ENCODE assay signal across 8 mouse cellular contexts in genomic region chr4:40269430-40270032, GRCm38 (mm10). TPM values are rescaled to one million over a fixed set of nuclear protein-coding genes. Genes with fewer than 3 reads are reported as not detected.
DNase-seq lines count a peak whose midpoint lies in the region; ATAC-seq and TF ChIP-seq lines count a peak whose summit lies in the region.

Gene Smim27 (plus strand): TSS chr4:40269579.
Gene Topors (minus strand): TSS chr4:40269850.

- H3K9ac ChIP-seq in hindbrain, embryonic 13.5 days, result peak within 1 kb of the TSS; percentile 89

- DNase-seq in Patski (ENCODE audit: low read depth, low spot score), result peak; percentile 69
- peak; percentile 92 to 93 for DNase-seq in cerebellum, postnatal 14 days
- DNase-seq in frontal cortex, postnatal 14 days (ENCODE audit: low spot score in 2 of 2), result peak; percentile 92
- DNase-seq in layer of hippocampus, postnatal 25 days (ENCODE audit: extremely low spot score in 1 of 2, low spot score in 1 of 2), result peak; percentile 83 to 93
- DNase-seq in lung, postnatal 25 days (ENCODE audit: low spot score), result peak; percentile 97
- peak; percentile 95 for DNase-seq in retina, embryonic 14.5 days (ENCODE audit: low spot score)
- DNase-seq in thymus, postnatal 4 days, result peak; percentile 92

- in situ Hi-C loops in Patski (cut with MboI; ENCODE audit: low pct_unique_long_range_greater_than_20kb), result no loop called here

- H3K4me3 ChIP-seq in hindbrain, embryonic 13.5 days, result peak within 1 kb of the TSS; percentile 76

- no peak for TF ChIP-seq CTCF in Patski (IDR thresholded peaks at IDR 0.05)

- peaks cover 13% of the 10 kb centered on the region for H3K36me3 ChIP-seq in hindbrain, embryonic 13.5 days

- H3K4me1 ChIP-seq in hindbrain, embryonic 13.5 days (replicated peaks), result peaks cover 36% of the 10 kb centered on the region

- peak within 1 kb of the TSS; percentile 97 for H3K27ac ChIP-seq in hindbrain, embryonic 13.5 days

- CTCF ChIA-PET in Patski (lab: Charles Lee), result no interaction called here

- POLR2A ChIA-PET in Patski (lab: Charles Lee), result interaction anchor here (0.8 to 1.8 kb wide), 3 partner anchors 9 to 126 kb away, joined by 4 to 5 read pairs (median 4); partner anchors contain the start of genes Aco1 and Ddx58

- ATAC-seq in Patski, result peak; percentile 84
- peak; percentile 94 for ATAC-seq in hindbrain, embryonic 13.5 days (ENCODE audit: low FRiP score)

- under 1% methylated on average over 38 of the region's 38 CpGs for WGBS in hindbrain, embryonic 13.5 days

- peak within 1 kb of the TSS; percentile 88 for H3K4me2 ChIP-seq in hindbrain, embryonic 13.5 days

- H3K9me3 ChIP-seq in hindbrain, embryonic 13.5 days, result no peaks in the 10 kb centered on the region

- no peaks in the 10 kb centered on the region for H3K27me3 ChIP-seq in Patski
- no peaks in the 10 kb centered on the region for H3K27me3 ChIP-seq in hindbrain, embryonic 13.5 days

RNA-seq across cellular contexts. Expression of gene Smim27, which starts in this region (rescaled TPM):
- 4.3 TPM for polyA plus RNA-seq in Patski (2021)
- polyA plus RNA-seq in hindbrain, embryonic 13.5 days (2015; fragmentation: Nextera tagmentation; extraction: Ambion mirVana), result 16.7 and 17.2 TPM in 2 replicates
- 10 to 100 TPM; 13.8 to 16.3 TPM for total RNA-seq in layer of hippocampus, postnatal 25 days (2021)

RNA-seq across cellular contexts. Expression of gene Topors, which starts in this region (rescaled TPM):
- polyA plus RNA-seq in Patski (2021), result 27.6 TPM
- 33.7 and 35.1 TPM in 2 replicates for polyA plus RNA-seq in hindbrain, embryonic 13.5 days (2015; fragmentation: Nextera tagmentation; extraction: Ambion mirVana)
- 10 to 100 TPM; 19.2 to 20.4 TPM for total RNA-seq in layer of hippocampus, postnatal 25 days (2021)

Comparison
In these comparisons a context has a peak if more than half of its experiments do, and no peak if none do; other contexts are left out.
1. Peak in every context shown above with its lines: DNase-seq, ATAC-seq, H3K4me3 ChIP-seq and H3K27ac ChIP-seq.